Mouse (Mus musculus) liver, embryonic 14.5 days (tissue): ENCODE data around the gene Ubap1l. TPM values are rescaled to one million over a fixed set of nuclear protein-coding genes. Genes with fewer than 3 reads are reported as not detected.

Source experiments
- ATAC-seq: fragments of 200-750 bp; cut with Nextera tagmentation; 2 replicates; pipeline ENCODE4 v1.8.0; 2017; ENCODE audit warnings: moderate number of reproducible peaks, mild to moderate bottlenecking, moderate library complexity; ENCODE audit not compliant: insufficient read depth
- DNase-seq, 3 experiments: peaks; one replicate each; pipeline ENCODE4 v3.0.0-alpha.2; 2012 to 2013; ENCODE audit warnings: low read depth in 3 of 3, low spot score in 3 of 3
- H3K27ac ChIP-seq: fragments of 300-500 bp; sonication (generic); 2 replicates; pipeline ENCODE4 v1.5.1; 2014; ENCODE audit warnings: moderate library complexity, mild to moderate bottlenecking, control low read depth, inconsistent platforms
- H3K27me3 ChIP-seq: fragments of 300-500 bp; sonication (generic); 2 replicates; pipeline ENCODE4 v1.6.1; 2014; ENCODE audit warnings: mild to moderate bottlenecking, low read length, moderate library complexity; ENCODE audit not compliant: control insufficient read depth, insufficient read depth
- H3K36me3 ChIP-seq: fragments of 300-500 bp; sonication (generic); replicated peaks from 2 replicates; pipeline ENCODE4 v1.6.1; 2014; ENCODE audit warnings: low read depth; ENCODE audit not compliant: control insufficient read depth, insufficient read depth
- H3K4me1 ChIP-seq, 2 experiments: fragments of 200-500 bp in 1 of 2; fragments of 300-500 bp in 1 of 2; sonication (generic) in 1 of 2; replicated peaks; 2 replicates each; pipeline ENCODE4 v1.6.1; 2012 to 2014; ENCODE audit warnings: antibody characterized with exemption in 1 of 2, inconsistent platforms in 1 of 2, low read length in 1 of 2; ENCODE audit not compliant: control insufficient read depth in 2 of 2, insufficient read depth in 2 of 2
- H3K4me2 ChIP-seq: fragments of 300-500 bp; sonication (generic); 2 replicates; pipeline ENCODE4 v1.6.1; 2014; ENCODE audit warnings: low read depth, mild to moderate bottlenecking, control low read depth, moderate library complexity
- H3K4me3 ChIP-seq, 2 experiments: fragments of 200-500 bp in 1 of 2; fragments of 300-500 bp in 1 of 2; sonication (generic) in 1 of 2; 2 replicates each; pipeline ENCODE4 v1.5.1; 2012 to 2014; ENCODE audit warnings: low read depth in 2 of 2, low read length in 2 of 2, mild to moderate bottlenecking in 2 of 2, control low read depth in 1 of 2, inconsistent platforms in 1 of 2, moderate library complexity in 1 of 2; ENCODE audit not compliant: insufficient read depth in 1 of 2
- H3K9ac ChIP-seq: fragments of 300-500 bp; sonication (generic); replicated peaks from 2 replicates; pipeline ENCODE4 v1.6.1; 2014; ENCODE audit warnings: mild to moderate bottlenecking, control low read depth, moderate library complexity
- H3K9me3 ChIP-seq: fragments of 300-500 bp; sonication (generic); 2 replicates; pipeline ENCODE4 v1.6.1; 2016; ENCODE audit warnings: low read length, mixed read lengths; ENCODE audit not compliant: control insufficient read depth
- CTCF ChIP-seq: IDR thresholded peaks from 2 replicates; pipeline ENCODE4 v1.5.1; 2016; ENCODE audit warnings: antibody characterized with exemption, low read depth, control low read depth
- EP300 ChIP-seq: IDR thresholded peaks from 2 replicates; pipeline ENCODE4 v1.6.1; 2016; ENCODE audit warnings: antibody characterized with exemption, low read depth
- WGBS: fragments of 180-500 bp; shearing (Covaris S2); extraction: QIAGEN DNeasy Blood & Tissue Kit; methylation state at CpG from one replicate; pipeline ENCODE4 v1.1.7; 2014; ENCODE audit not compliant: insufficient replicate concordance; 5-methylcytosine and 5-hydroxymethylcytosine counted together
- polyA plus RNA-seq, 2 experiments: library from polyadenylated mRNA; depleted of rRNA in 1 of 2; stranded (reverse) in 1 of 2; unstranded in 1 of 2; fragments of >200 nt; fragmentation: Nextera tagmentation in 1 of 2; extraction: Ambion mirVana in 1 of 2; gene quantifications; 2 replicates each; pipeline versions ENCODE4 v1.2.1 to v1.2.3; 2012 to 2014

Ubap1l gene
- polyA plus RNA-seq, 2 experiments = 0.10 to 0.13 TPM

GRCm38 (mm10) chr9:65390752-65391612 is 30.1 kb downstream of the Ubap1l start:
- peak overlapping the region; percentile 40; the same call in 1 of the 2 replicates for H3K4me2 ChIP-seq
- H3K4me3 ChIP-seq = peak overlapping the region in 1 of 2 experiments; percentile 39; a peak in 2 of 4 replicates
- no peak overlapping the region for H3K9ac ChIP-seq
- peaks cover 28% of the 10 kb centered on the region for H3K27me3 ChIP-seq
- 13% methylated on average over 93 of the region's 96 CpGs for WGBS
- no peak for TF ChIP-seq CTCF
- no peak for TF ChIP-seq EP300
- no peaks in the 10 kb centered on the region for H3K36me3 ChIP-seq
- H3K4me1 ChIP-seq = no peaks in the 10 kb centered on the region
- no peak overlapping the region for H3K27ac ChIP-seq
- no peaks in the 10 kb centered on the region for H3K9me3 ChIP-seq
- ATAC-seq (no peak), DNase-seq (no peak)

GRCm38 (mm10) chr9:65391613-65391964 is 30.7 kb downstream of the Ubap1l start, which contains the start of gene Kbtbd13:
Gene Kbtbd13 (minus strand): TSS chr9:65391652.
- peak within 1 kb of the TSS in 1 of 2 experiments; percentile 39; a peak in 2 of 4 replicates for H3K4me3 ChIP-seq
- no peak within 1 kb of the TSS for H3K27ac ChIP-seq
- H3K36me3 ChIP-seq = no peaks in the 10 kb centered on the region
- H3K9me3 ChIP-seq = no peaks in the 10 kb centered on the region
- TF ChIP-seq EP300 (no peak), CTCF (no peak)
- H3K4me2 ChIP-seq = peak within 1 kb of the TSS; percentile 40; the same call in 1 of the 2 replicates
- H3K4me1 ChIP-seq = no peaks in the 10 kb centered on the region
- DNase-seq (no peak), ATAC-seq (no peak)
- 23% methylated on average over 8 of the region's 8 CpGs for WGBS
- H3K9ac ChIP-seq = no peak within 1 kb of the TSS
- peaks cover 28% of the 10 kb centered on the region for H3K27me3 ChIP-seq

- Histone ChIP-seq H3K27me3 (peaks cover 28% of the 10 kb centered on the region), H3K27ac (no peak overlapping the region), H3K9me3 (no peaks in the 10 kb centered on the region), H3K4me1 (no peaks in the 10 kb centered on the region), H3K9ac (no peak overlapping the region), H3K36me3 (no peaks in the 10 kb centered on the region), H3K4me3 (no peak overlapping the region), H3K4me2 (no peak overlapping the region)
- ATAC-seq (no peak), DNase-seq (peak in 2 of 3 experiments; percentile 27 to 35)
- WGBS = 18% methylated on average over 6 of the region's 6 CpGs
- no peak for TF ChIP-seq EP300
- peak; percentile 87 for TF ChIP-seq CTCF
Measured at GRCm38 (mm10) chr9:65392638-65393364, 32.0 kb downstream of the Ubap1l start.

GRCm38 (mm10) chr9:65393606-65394005 is 32.8 kb downstream of the Ubap1l start:
- no peak for TF ChIP-seq EP300
- TF ChIP-seq CTCF = no peak

GRCm38 (mm10) chr9:65394360-65394759 is 33.5 kb downstream of the Ubap1l start:
- Histone ChIP-seq H3K4me3 (no peak overlapping the region), H3K27me3 (peaks cover 28% of the 10 kb centered on the region), H3K36me3 (no peaks in the 10 kb centered on the region), H3K9ac (no peak overlapping the region), H3K4me2 (no peak overlapping the region), H3K9me3 (no peaks in the 10 kb centered on the region), H3K27ac (no peak overlapping the region), H3K4me1 (0 out of 4 replicates have a peak, but pooled peaks cover 0 to 3% of the 10 kb centered on the region in 2 experiments)
- 54% methylated on average over 2 of the region's 2 CpGs for WGBS
- no peak for TF ChIP-seq CTCF
- TF ChIP-seq EP300 = no peak
- no peak for ATAC-seq
- no peak for DNase-seq

More at GRCm38 (mm10) chr9:65393606-65394005, 32.8 kb downstream of the Ubap1l start:
- H3K9ac ChIP-seq = no peak overlapping the region
- no peak for DNase-seq
- WGBS = 43% methylated on average over 2 of the region's 2 CpGs
- H3K4me3 ChIP-seq = no peak overlapping the region
- ATAC-seq = no peak
- no peaks in the 10 kb centered on the region for H3K36me3 ChIP-seq
- no peak overlapping the region for H3K27ac ChIP-seq
- no peak overlapping the region for H3K4me2 ChIP-seq
- H3K9me3 ChIP-seq = no peaks in the 10 kb centered on the region
- H3K27me3 ChIP-seq = peaks cover 28% of the 10 kb centered on the region
- H3K4me1 ChIP-seq = 0 out of 4 replicates have a peak, but pooled peaks cover 0 to under 1% of the 10 kb centered on the region in 2 experiments
